Mouse (Mus musculus) liver, embryonic 14.5 days (tissue): ENCODE data around the gene Kank2.

Experiments used
- CTCF ChIP-seq: IDR thresholded peaks from 2 replicates; pipeline ENCODE4 v1.5.1; 2016; ENCODE audit warnings: antibody characterized with exemption, low read depth, control low read depth
- EP300 ChIP-seq: IDR thresholded peaks from 2 replicates; pipeline ENCODE4 v1.6.1; 2016; ENCODE audit warnings: antibody characterized with exemption, low read depth

- TF ChIP-seq CTCF: no peak
- no peak for TF ChIP-seq EP300
These were observed 63.4 kb downstream of the Kank2 start for GRCm38 (mm10) chr9:21735126-21735525.
